Mouse (Mus musculus): ENCODE results near the gene Tmem238.

GRCm38 (mm10) chr7:4782759-4783158 lies 6.7 kb downstream of the Tmem238 start, which contains the start of the genes Il11 and Tmem190:
- TF ChIP-seq ZNF384 (IDR thresholded peaks at IDR 0.05; ENCODE audit: low read depth, low read length) = no peak
- no peak for TF ChIP-seq HCFC1 (IDR thresholded peaks at IDR 0.05; ENCODE audit: borderline replicate concordance, insufficient read depth, low read length)
- TF ChIP-seq MAFK (IDR thresholded peaks at IDR 0.05; ENCODE audit: insufficient read depth, low read depth, low read length) = no peak
